Mouse (Mus musculus) testis, adult 2 months (tissue): Measurements from ENCODE around the gene Tbc1d9. TPM values are rescaled to one million over a fixed set of nuclear protein-coding genes. Genes with fewer than 3 reads are reported as not detected.

Source experiments
- H3K27ac ChIP-seq: fragments of 200-500 bp; 2 replicates; pipeline ENCODE4 v1.5.1; 2012; ENCODE audit warnings: low read depth, low read length; ENCODE audit not compliant: control insufficient read depth, insufficient read depth
- H3K27me3 ChIP-seq: fragments of 200-500 bp; 2 replicates; pipeline ENCODE4 v1.6.1; 2012; ENCODE audit warnings: mild to moderate bottlenecking, low read length, moderate library complexity; ENCODE audit not compliant: control insufficient read depth, insufficient read depth
- H3K36me3 ChIP-seq: fragments of 200-500 bp; 2 replicates; pipeline ENCODE4 v1.6.1; 2012; ENCODE audit warnings: mild to moderate bottlenecking, low read length; ENCODE audit not compliant: control insufficient read depth, insufficient read depth
- H3K4me1 ChIP-seq: fragments of 200-500 bp; 2 replicates; pipeline ENCODE4 v1.6.1; 2012; ENCODE audit warnings: low read length; ENCODE audit not compliant: control insufficient read depth, insufficient read depth
- H3K4me3 ChIP-seq: fragments of 200-500 bp; 2 replicates; pipeline ENCODE4 v1.5.1; 2012; ENCODE audit warnings: low read depth, mild to moderate bottlenecking, low read length, moderate library complexity, mixed read lengths; ENCODE audit not compliant: control insufficient read depth
- CTCF ChIP-seq: fragments of 200-500 bp; IDR thresholded peaks from 2 replicates; pipeline ENCODE4 v1.5.1; 2012; ENCODE audit warnings: low read depth, mild to moderate bottlenecking, inconsistent platforms, low read length, moderate library complexity; ENCODE audit not compliant: control insufficient read depth, insufficient read depth, insufficient replicate concordance
- POLR2A ChIP-seq: fragments of 200-500 bp; IDR thresholded peaks from 2 replicates; pipeline ENCODE4 v1.6.1; 2012; ENCODE audit warnings: low read depth, mild to moderate bottlenecking, inconsistent platforms, low read length, moderate library complexity; ENCODE audit not compliant: control insufficient read depth
- polyA plus RNA-seq: library from polyadenylated mRNA; depleted of rRNA; stranded (reverse); fragments of >200 nt; gene quantifications from 2 replicates; pipeline ENCODE4 v1.2.3, GENCODE M21; 2012

The Tbc1d9 gene
- polyA plus RNA-seq, 1 experiment = 47.0 TPM

DNA sequence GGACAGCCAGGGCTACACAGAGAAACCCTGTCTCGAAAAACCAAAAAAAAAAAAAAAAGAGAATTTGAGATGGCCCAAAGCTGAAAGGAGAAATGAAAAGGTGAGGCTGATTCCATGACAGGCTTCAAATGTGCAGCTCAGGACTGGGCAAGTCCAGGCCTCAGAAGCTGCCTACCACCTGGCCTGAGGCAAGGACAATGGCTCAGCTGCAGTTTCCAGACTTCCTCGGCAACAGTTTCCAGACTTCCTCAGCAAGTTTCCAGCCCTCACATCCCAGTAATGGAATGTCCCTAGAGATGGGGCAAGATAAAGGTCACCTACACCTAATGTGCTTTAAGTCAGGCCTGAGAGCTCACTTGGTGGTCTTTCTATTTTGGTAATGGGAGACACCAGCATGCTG lies 13.1 kb upstream of the Tbc1d9 start:
- Histone ChIP-seq H3K4me1 (no peaks in the 10 kb centered on the region), H3K4me3 (no peak overlapping the region), H3K27ac (no peak overlapping the region), H3K27me3 (no peaks in the 10 kb centered on the region), H3K36me3 (no peaks in the 10 kb centered on the region)
- no peak for TF ChIP-seq CTCF

DNA sequence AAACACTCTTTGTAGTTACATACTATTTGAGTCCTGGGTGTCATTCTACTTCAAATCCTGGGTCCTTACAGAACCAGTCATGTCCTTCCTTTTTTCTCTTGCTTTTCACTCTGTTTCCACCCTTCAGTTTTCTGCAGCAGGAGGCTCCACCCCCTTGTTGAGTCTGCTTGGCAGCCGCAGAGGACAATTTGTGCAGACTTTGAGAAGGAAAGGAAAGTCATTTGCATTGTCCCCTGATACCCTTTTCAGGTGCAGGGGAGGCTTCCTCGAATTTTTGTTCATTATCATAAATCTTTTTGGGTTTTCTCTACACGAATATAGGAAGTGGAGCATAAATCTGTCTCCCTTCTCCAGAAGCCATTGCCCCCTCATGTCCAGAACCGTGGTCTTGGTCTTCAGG lies 12.7 kb upstream of the Tbc1d9 start:
- Histone ChIP-seq H3K36me3 (no peaks in the 10 kb centered on the region), H3K4me3 (no peak overlapping the region), H3K4me1 (no peaks in the 10 kb centered on the region), H3K27ac (no peak overlapping the region), H3K27me3 (no peaks in the 10 kb centered on the region)
- TF ChIP-seq CTCF (no peak), POLR2A (no peak)

DNA sequence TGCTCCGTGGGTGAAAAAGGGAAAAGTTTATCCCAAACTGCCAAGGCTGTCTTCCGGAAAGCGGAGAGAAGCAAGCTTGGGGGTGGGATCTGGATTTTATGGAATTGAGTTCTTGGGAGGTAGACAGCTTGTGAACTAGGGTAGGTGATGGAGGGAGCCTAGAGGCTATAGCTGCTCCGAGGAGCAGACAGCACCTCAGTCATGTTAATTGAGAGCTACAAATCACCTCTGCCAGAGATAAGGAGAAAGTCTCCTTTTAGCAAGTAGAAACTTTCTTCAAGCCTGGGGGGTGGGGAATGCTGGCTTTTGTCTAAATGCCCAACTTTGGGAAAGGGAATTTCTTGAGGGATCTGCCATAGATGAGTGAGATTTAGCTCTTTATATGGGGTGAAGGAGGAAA lies 10.0 kb upstream of the Tbc1d9 start:
- H3K36me3 ChIP-seq = no peaks in the 10 kb centered on the region
- H3K4me1 ChIP-seq = no peaks in the 10 kb centered on the region
- TF ChIP-seq CTCF (no peak), POLR2A (no peak)
- no peak overlapping the region for H3K4me3 ChIP-seq
- no peaks in the 10 kb centered on the region for H3K27me3 ChIP-seq
- no peak overlapping the region for H3K27ac ChIP-seq

DNA sequence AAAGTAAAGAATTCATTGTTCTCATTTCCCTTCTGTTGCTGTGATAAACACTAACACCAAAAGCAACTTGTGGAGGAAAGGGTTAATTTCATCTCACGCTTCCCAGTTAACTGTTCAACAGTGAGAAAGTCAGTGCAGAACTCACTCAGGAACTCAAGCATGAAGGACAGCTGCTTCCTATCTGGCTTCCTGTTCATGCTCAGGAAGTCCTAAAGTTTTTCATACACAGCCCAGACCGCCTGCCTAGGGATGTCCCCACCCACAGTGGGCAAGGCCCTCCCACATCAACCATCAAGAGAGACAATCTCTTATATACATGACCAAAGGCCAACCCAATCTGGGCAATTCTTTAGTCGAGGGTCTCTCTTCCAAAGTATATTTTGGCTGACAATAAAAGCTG lies 6.2 kb upstream of the Tbc1d9 start:
- Histone ChIP-seq H3K36me3 (no peaks in the 10 kb centered on the region), H3K4me3 (no peak overlapping the region), H3K27me3 (no peaks in the 10 kb centered on the region), H3K27ac (no peak overlapping the region), H3K4me1 (no peaks in the 10 kb centered on the region)
- TF ChIP-seq POLR2A = no peak
- TF ChIP-seq CTCF = no peak

DNA sequence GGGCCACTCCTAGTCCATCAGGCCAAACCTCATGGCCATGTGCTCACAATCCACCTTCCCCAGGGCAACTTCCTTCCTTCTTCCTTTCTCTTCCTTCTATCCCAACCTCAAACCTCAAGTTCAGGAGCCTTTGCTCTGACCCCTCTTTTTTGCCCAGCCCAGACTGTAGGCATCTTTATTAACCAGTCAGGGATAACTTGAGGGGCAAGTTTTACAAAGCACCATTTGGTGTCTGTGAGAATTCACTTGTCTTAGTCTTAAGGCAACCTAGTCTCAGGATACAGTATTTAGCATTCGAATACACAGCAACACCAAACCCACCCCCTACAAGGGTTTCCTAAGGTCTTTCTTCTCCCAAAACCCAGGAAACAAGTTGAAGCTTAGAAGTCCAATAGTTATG lies 5.5 kb upstream of the Tbc1d9 start:
- Histone ChIP-seq H3K4me1 (no peaks in the 10 kb centered on the region), H3K36me3 (no peaks in the 10 kb centered on the region), H3K4me3 (no peak overlapping the region), H3K27me3 (no peaks in the 10 kb centered on the region), H3K27ac (no peak overlapping the region)
- TF ChIP-seq CTCF (no peak), POLR2A (no peak)

- Histone ChIP-seq H3K27me3 (no peaks in the 10 kb centered on the region), H3K4me1 (no peaks in the 10 kb centered on the region), H3K4me3 (no peak overlapping the region), H3K36me3 (no peaks in the 10 kb centered on the region), H3K27ac (no peak overlapping the region)
- TF ChIP-seq POLR2A = no peak
- no peak for TF ChIP-seq CTCF
These were observed 4.5 kb upstream of the Tbc1d9 start for GRCm38 (mm10) chr8:83160613-83161012.

DNA sequence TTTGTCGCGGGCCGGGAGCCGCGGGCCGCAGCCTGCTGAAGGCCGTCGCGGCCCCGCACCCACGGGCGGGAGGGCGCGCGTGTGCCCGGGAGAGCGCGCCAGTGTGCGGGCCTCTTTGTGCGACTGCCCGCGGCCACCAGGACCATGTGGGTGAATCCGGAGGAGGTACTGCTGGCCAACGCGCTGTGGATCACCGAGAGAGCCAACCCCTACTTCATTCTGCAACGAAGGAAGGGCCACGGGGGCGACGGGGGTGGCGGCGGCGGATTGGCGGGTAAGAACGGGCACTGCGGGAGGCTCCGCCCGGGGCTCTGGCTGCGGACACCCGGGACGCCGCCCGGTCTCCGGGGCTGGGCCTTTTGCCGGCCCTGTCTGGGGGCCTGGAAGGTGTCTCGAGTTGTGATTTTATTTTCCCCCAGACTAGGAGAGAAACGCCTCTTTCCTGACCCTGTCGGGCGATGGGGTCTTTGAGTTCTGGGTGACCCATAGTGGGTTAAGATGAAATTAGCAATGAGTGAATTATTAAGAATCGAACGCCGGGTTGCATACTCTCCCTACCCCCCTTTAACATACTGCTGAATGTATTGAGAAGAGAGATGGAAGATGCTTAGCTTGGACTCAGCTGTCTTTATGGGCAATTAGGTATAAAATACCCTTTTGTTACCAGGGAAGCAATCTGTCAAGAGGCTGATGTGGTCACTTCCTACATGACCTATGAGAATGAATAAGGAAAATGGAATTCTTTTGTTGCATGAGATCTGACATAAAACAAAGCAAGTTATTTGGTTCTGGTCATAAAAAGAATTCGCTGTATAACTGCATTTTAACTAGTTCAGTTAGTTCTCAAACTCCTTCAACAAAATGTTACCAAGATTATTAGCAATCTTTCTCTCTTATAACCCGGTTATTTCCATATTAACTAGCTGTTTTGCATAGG lies 1.0 kb downstream of the Tbc1d9 start, which contains the start of gene Gm10645:
Gene Gm10645, minus strand, starts transcription at position 240 of the 937 bp plus-strand sequence.
- Histone ChIP-seq H3K27me3 (no peaks in the 10 kb centered on the region), H3K27ac (no peak within 1 kb of the TSS), H3K4me1 (peaks cover 7% of the 10 kb centered on the region), H3K36me3 (no peaks in the 10 kb centered on the region), H3K4me3 (peak within 1 kb of the TSS; percentile 39)
- no peak for TF ChIP-seq CTCF

- TF ChIP-seq POLR2A = no peak
- H3K4me1 ChIP-seq = peaks cover 7% of the 10 kb centered on the region
- H3K27ac ChIP-seq = no peak overlapping the region
- no peaks in the 10 kb centered on the region for H3K36me3 ChIP-seq
- H3K4me3 ChIP-seq = no peak overlapping the region
- no peaks in the 10 kb centered on the region for H3K27me3 ChIP-seq
These were observed 2.8 kb downstream of the Tbc1d9 start for GRCm38 (mm10) chr8:83167932-83168331.
